Mouse (Mus musculus): Measurements from ENCODE around the gene Agap1. TPM values are rescaled to one million over a fixed set of nuclear protein-coding genes. Genes with fewer than 3 reads are reported as not detected.

The Agap1 gene
- polyA plus RNA-seq, 1 experiment: 30.0 TPM

- 94% methylated on average over 5 of the region's 5 CpGs for WGBS
- no peak overlapping the region for H3K4me3 ChIP-seq (ENCODE audit: insufficient read depth, low read depth, low read length)
Observed at GRCm38 (mm10) chr1:89583369-89583768, 128.8 kb downstream of the Agap1 start.

GRCm38 (mm10) chr1:89586991-89587683, 132.5 kb downstream of the Agap1 start:
- WGBS: 82% methylated on average over 14 of the region's 14 CpGs
- Histone ChIP-seq H3K4me1 (ENCODE audit: control insufficient read depth, insufficient read depth, low read length) (peaks cover 9% of the 10 kb centered on the region), H3K4me3 (ENCODE audit: insufficient read depth, low read depth, low read length) (no peak overlapping the region), H3K27ac (ENCODE audit: insufficient read depth, low read depth, low read length) (no peak overlapping the region)
- TF ChIP-seq CTCF (IDR thresholded peaks at IDR 0.05; ENCODE audit: insufficient read depth, low read depth, low read length) (no peak), POLR2A (IDR thresholded peaks at IDR 0.05; ENCODE audit: insufficient read depth, low read depth, low read length) (no peak)

More at GRCm38 (mm10) chr1:89583369-89583768, 128.8 kb downstream of the Agap1 start:
- peaks cover 21% of the 10 kb centered on the region for H3K4me1 ChIP-seq (ENCODE audit: control insufficient read depth, insufficient read depth, low read length)
- no peak overlapping the region for H3K27ac ChIP-seq (ENCODE audit: insufficient read depth, low read depth, low read length)
- TF ChIP-seq CTCF (IDR thresholded peaks at IDR 0.05; ENCODE audit: insufficient read depth, low read depth, low read length): no peak
- TF ChIP-seq POLR2A (IDR thresholded peaks at IDR 0.05; ENCODE audit: insufficient read depth, low read depth, low read length): no peak

GRCm38 (mm10) chr1:89588154-89588553, 133.5 kb downstream of the Agap1 start:
- no peak overlapping the region for H3K27ac ChIP-seq (ENCODE audit: insufficient read depth, low read depth, low read length)
- H3K4me3 ChIP-seq (ENCODE audit: insufficient read depth, low read depth, low read length): no peak overlapping the region
- peaks cover 5% of the 10 kb centered on the region; the same call in 1 of the 2 replicates for H3K4me1 ChIP-seq (ENCODE audit: control insufficient read depth, insufficient read depth, low read length)
- TF ChIP-seq CTCF (IDR thresholded peaks at IDR 0.05; ENCODE audit: insufficient read depth, low read depth, low read length) (no peak), POLR2A (IDR thresholded peaks at IDR 0.05; ENCODE audit: insufficient read depth, low read depth, low read length) (no peak)
- WGBS: 71% methylated on average over 4 of the region's 4 CpGs

- Histone ChIP-seq H3K4me3 (ENCODE audit: insufficient read depth, low read depth, low read length) (no peak overlapping the region), H3K27ac (ENCODE audit: insufficient read depth, low read depth, low read length) (no peak overlapping the region), H3K4me1 (ENCODE audit: control insufficient read depth, insufficient read depth, low read length) (peaks cover 16% of the 10 kb centered on the region)
- no peak for TF ChIP-seq POLR2A (IDR thresholded peaks at IDR 0.05; ENCODE audit: insufficient read depth, low read depth, low read length)
- TF ChIP-seq CTCF (IDR thresholded peaks at IDR 0.05; ENCODE audit: insufficient read depth, low read depth, low read length): no peak
- 93% methylated on average over 7 of the region's 7 CpGs for WGBS
Observed at GRCm38 (mm10) chr1:89590994-89591393, 136.4 kb downstream of the Agap1 start.

- TF ChIP-seq CTCF (IDR thresholded peaks at IDR 0.05; ENCODE audit: insufficient read depth, low read depth, low read length) (no peak), POLR2A (IDR thresholded peaks at IDR 0.05; ENCODE audit: insufficient read depth, low read depth, low read length) (no peak)
- WGBS: 94% methylated on average over 4 of the region's 4 CpGs
- Histone ChIP-seq H3K27ac (ENCODE audit: insufficient read depth, low read depth, low read length) (no peak overlapping the region), H3K4me3 (ENCODE audit: insufficient read depth, low read depth, low read length) (no peak overlapping the region), H3K4me1 (ENCODE audit: control insufficient read depth, insufficient read depth, low read length) (peaks cover 25% of the 10 kb centered on the region)
Observed at GRCm38 (mm10) chr1:89593219-89593618, 138.6 kb downstream of the Agap1 start.

GRCm38 (mm10) chr1:89594999-89595398, 140.4 kb downstream of the Agap1 start:
- no peak overlapping the region for H3K27ac ChIP-seq (ENCODE audit: insufficient read depth, low read depth, low read length)
- WGBS: 78% methylated on average over 8 of the region's 8 CpGs
- TF ChIP-seq CTCF (IDR thresholded peaks at IDR 0.05; ENCODE audit: insufficient read depth, low read depth, low read length) (no peak), POLR2A (IDR thresholded peaks at IDR 0.05; ENCODE audit: insufficient read depth, low read depth, low read length) (no peak)

GRCm38 (mm10) chr1:89595421-89595820, 140.8 kb downstream of the Agap1 start:
- Histone ChIP-seq H3K27ac (ENCODE audit: insufficient read depth, low read depth, low read length) (no peak overlapping the region), H3K4me1 (ENCODE audit: control insufficient read depth, insufficient read depth, low read length) (peaks cover 45% of the 10 kb centered on the region), H3K4me3 (ENCODE audit: insufficient read depth, low read depth, low read length) (no peak overlapping the region)
- TF ChIP-seq POLR2A (IDR thresholded peaks at IDR 0.05; ENCODE audit: insufficient read depth, low read depth, low read length): no peak
- no peak for TF ChIP-seq CTCF (IDR thresholded peaks at IDR 0.05; ENCODE audit: insufficient read depth, low read depth, low read length)
- 63% methylated on average over 7 of the region's 7 CpGs for WGBS

More at GRCm38 (mm10) chr1:89594999-89595398, 140.4 kb downstream of the Agap1 start:
- no peak overlapping the region for H3K4me3 ChIP-seq (ENCODE audit: insufficient read depth, low read depth, low read length)
- H3K4me1 ChIP-seq (ENCODE audit: control insufficient read depth, insufficient read depth, low read length): peaks cover 40% of the 10 kb centered on the region

GRCm38 (mm10) chr1:89596223-89596622, 141.6 kb downstream of the Agap1 start:
- H3K27ac ChIP-seq (ENCODE audit: insufficient read depth, low read depth, low read length): no peak overlapping the region
- WGBS: 89% methylated on average over 2 of the region's 2 CpGs
- TF ChIP-seq POLR2A (IDR thresholded peaks at IDR 0.05; ENCODE audit: insufficient read depth, low read depth, low read length) (no peak), CTCF (IDR thresholded peaks at IDR 0.05; ENCODE audit: insufficient read depth, low read depth, low read length) (no peak)
- H3K4me1 ChIP-seq (ENCODE audit: control insufficient read depth, insufficient read depth, low read length): peaks cover 52% of the 10 kb centered on the region
- H3K4me3 ChIP-seq (ENCODE audit: insufficient read depth, low read depth, low read length): no peak overlapping the region

GRCm38 (mm10) chr1:89598906-89599305, 144.3 kb downstream of the Agap1 start:
- no peak for TF ChIP-seq POLR2A (IDR thresholded peaks at IDR 0.05; ENCODE audit: insufficient read depth, low read depth, low read length)
- TF ChIP-seq CTCF (IDR thresholded peaks at IDR 0.05; ENCODE audit: insufficient read depth, low read depth, low read length): no peak
- Histone ChIP-seq H3K4me1 (ENCODE audit: control insufficient read depth, insufficient read depth, low read length) (peaks cover 71% of the 10 kb centered on the region), H3K4me3 (ENCODE audit: insufficient read depth, low read depth, low read length) (no peak overlapping the region), H3K27ac (ENCODE audit: insufficient read depth, low read depth, low read length) (no peak overlapping the region)
- WGBS: 74% methylated on average over 5 of the region's 5 CpGs
